Mouse (Mus musculus): Measurements from ENCODE around the gene Cyp26a1. TPM values are rescaled to one million over a fixed set of nuclear protein-coding genes. Genes with fewer than 3 reads are reported as not detected.

The Cyp26a1 gene
- polyA plus RNA-seq, 1 experiment from 2014 or later: 0.57 TPM

DNA sequence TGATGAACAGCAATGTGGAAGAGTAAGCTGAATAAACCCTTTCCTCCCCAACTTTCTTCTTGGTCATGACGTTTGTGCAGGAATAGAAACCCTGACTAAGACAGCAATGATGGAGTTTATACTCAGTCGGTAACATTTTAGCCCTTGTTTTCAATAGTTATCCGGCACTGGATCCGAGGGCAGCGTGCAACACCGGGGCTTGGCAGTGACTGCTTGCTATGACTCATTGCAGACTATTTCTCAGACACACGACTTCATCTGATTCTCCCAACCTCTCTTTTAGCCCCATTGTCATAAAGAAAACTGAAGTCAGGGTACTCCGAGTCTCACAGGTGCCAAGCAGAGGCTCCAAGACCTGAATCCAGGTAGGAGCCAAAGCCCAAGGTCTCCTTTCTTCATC lies 37.8 kb downstream of the Cyp26a1 start:
- no peak for ATAC-seq (replicated peaks; ENCODE audit: insufficient number of reproducible peaks, low FRiP score, low TSS enrichment)
- Histone ChIP-seq H3K27me3 (ENCODE audit: control insufficient read depth, insufficient read depth, low read length) (no peaks in the 10 kb centered on the region), H3K4me3 (ENCODE audit: low read depth, low read length) (no peak overlapping the region), H3K9me3 (replicated peaks; ENCODE audit: control insufficient read depth, low read length) (no peaks in the 10 kb centered on the region), H3K27ac (ENCODE audit: low read depth, low read length) (no peak overlapping the region), H3K36me3 (ENCODE audit: control insufficient read depth, insufficient read depth, low read length) (no peaks in the 10 kb centered on the region), H3K4me1 (ENCODE audit: control insufficient read depth, insufficient read depth, low read length) (no peaks in the 10 kb centered on the region), H3K4me2 (no peak overlapping the region), H3K9ac (ENCODE audit: low read depth, low read length) (no peak overlapping the region)
- WGBS (ENCODE audit: insufficient replicate concordance): 79% methylated on average over 8 of the region's 8 CpGs

DNA sequence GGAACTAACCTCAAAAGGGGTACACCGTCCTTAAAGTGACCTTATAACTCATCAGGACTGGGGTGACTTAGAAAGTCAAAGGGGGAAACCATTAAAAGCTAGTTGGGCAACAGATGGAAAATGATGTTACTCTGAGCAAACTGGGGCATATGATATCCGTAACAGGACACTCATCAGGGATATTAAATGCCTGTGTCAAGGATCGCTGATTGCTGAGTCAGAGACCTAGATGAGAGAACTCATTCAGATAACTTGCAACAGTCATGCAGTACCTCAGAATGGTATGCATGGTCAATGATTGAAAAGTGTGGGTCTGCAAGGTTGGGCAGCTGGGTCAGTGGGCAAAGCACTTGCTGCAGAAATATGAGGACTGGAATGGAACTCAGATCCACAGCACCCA lies 41.0 kb downstream of the Cyp26a1 start:
- H3K36me3 ChIP-seq (ENCODE audit: control insufficient read depth, insufficient read depth, low read length): no peaks in the 10 kb centered on the region
- no peak overlapping the region for H3K4me2 ChIP-seq
- H3K9me3 ChIP-seq (replicated peaks; ENCODE audit: control insufficient read depth, low read length): no peaks in the 10 kb centered on the region
- no peak overlapping the region for H3K27ac ChIP-seq (ENCODE audit: low read depth, low read length)
- no peaks in the 10 kb centered on the region for H3K27me3 ChIP-seq (ENCODE audit: control insufficient read depth, insufficient read depth, low read length)
- no peak overlapping the region for H3K9ac ChIP-seq (ENCODE audit: low read depth, low read length)
- ATAC-seq (replicated peaks; ENCODE audit: insufficient number of reproducible peaks, low FRiP score, low TSS enrichment): no peak
- WGBS (ENCODE audit: insufficient replicate concordance): 80% methylated on average over 3 of the region's 3 CpGs
- H3K4me1 ChIP-seq (ENCODE audit: control insufficient read depth, insufficient read depth, low read length): no peaks in the 10 kb centered on the region
- H3K4me3 ChIP-seq (ENCODE audit: low read depth, low read length): no peak overlapping the region

- no peaks in the 10 kb centered on the region for H3K36me3 ChIP-seq (ENCODE audit: control insufficient read depth, insufficient read depth, low read length)
- H3K4me3 ChIP-seq (ENCODE audit: low read depth, low read length): no peak overlapping the region
- no peak overlapping the region for H3K4me2 ChIP-seq
- no peaks in the 10 kb centered on the region for H3K9me3 ChIP-seq (replicated peaks; ENCODE audit: control insufficient read depth, low read length)
- no peak overlapping the region for H3K27ac ChIP-seq (ENCODE audit: low read depth, low read length)
- 59% methylated on average over 7 of the region's 7 CpGs for WGBS (ENCODE audit: insufficient replicate concordance)
- H3K27me3 ChIP-seq (ENCODE audit: control insufficient read depth, insufficient read depth, low read length): no peaks in the 10 kb centered on the region
- no peak for ATAC-seq (replicated peaks; ENCODE audit: insufficient number of reproducible peaks, low FRiP score, low TSS enrichment)
- H3K4me1 ChIP-seq (ENCODE audit: control insufficient read depth, insufficient read depth, low read length): no peaks in the 10 kb centered on the region
- H3K9ac ChIP-seq (ENCODE audit: low read depth, low read length): no peak overlapping the region
Measured at GRCm38 (mm10) chr19:37740043-37740442, 42.4 kb downstream of the Cyp26a1 start.

Other genes with a start within 250 kb of the Cyp26a1 start
- 22.3 TPM in 2 replicates for gene Exoc6, start 147.4 kb upstream of the Cyp26a1 start, polyA plus RNA-seq (2014; fragmentation: Nextera tagmentation; extraction: Ambion mirVana)
- not detected in 2 replicates for gene Cyp26c1, start 12.2 kb upstream of the Cyp26a1 start, polyA plus RNA-seq (2014; fragmentation: Nextera tagmentation; extraction: Ambion mirVana)